Mouse (Mus musculus): ENCODE measurements at regions not wholly inside any gene's neighbourhood (a gene's known extent, or its start where the extent isn't known, plus 50 kb on each side); places are given as distances from the start of the nearest gene placed in this dataset.

DNA sequence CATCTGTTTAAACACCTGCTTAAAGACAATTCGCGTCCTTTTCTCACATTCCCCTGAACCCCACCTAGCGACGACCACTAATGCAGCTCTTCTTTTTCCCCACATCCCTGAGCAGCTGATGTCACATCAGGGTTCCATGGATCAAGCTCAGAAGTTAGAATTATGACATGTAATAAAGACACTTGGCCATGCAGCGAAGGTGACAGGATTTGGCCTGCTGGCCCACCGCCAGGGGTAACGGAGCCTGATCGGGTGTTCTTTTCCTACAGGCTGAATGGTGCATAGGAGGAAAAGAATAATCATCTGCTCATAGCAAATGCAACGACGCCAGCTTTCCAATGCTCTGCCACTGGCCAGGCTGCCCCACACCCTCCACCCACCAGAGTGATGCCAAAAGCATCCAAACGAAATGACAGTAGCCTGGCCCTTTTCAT, 231.9 kb downstream of the Sox4 start:
- TF ChIP-seq CTCF (IDR thresholded peaks at IDR 0.05; ENCODE audit: low read depth, low read length) (no peak), POLR2A (IDR thresholded peaks at IDR 0.05; ENCODE audit: extremely low read depth, insufficient read depth, low read length) (no peak)
